Mouse (Mus musculus): ENCODE results near the gene Fgfr2.

The Fgfr2 gene

GRCm38 (mm10) chr7:132776338-132777111 lies 346.6 kb downstream of the Fgfr2 start:
- no peak for DNase-seq (ENCODE audit: low read depth, low spot score)

DNA sequence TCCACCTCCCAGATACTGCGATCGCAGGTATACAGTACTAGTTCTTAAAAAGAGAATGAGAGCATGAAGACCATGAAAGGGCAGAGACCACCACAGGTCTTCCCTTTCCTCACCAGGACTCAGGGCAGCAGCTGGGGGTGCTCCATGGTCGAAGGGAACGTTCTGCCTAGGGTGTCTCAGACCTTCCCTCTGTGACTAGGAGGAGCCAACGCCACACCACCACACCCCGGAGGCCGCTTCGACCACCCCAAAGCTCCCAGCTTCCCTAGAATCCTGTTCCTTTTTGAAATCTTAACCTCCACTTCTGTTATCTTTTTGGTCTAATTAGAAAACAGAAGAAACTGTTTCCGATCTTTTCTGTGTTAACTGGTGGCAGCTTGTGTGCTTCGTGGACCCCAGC lies 347.2 kb downstream of the Fgfr2 start:
- DNase-seq (ENCODE audit: low read depth, low spot score) = no peak

GRCm38 (mm10) chr7:132775333-132775732 lies 347.8 kb downstream of the Fgfr2 start:
- no peak for DNase-seq (ENCODE audit: low read depth, low spot score)

DNA sequence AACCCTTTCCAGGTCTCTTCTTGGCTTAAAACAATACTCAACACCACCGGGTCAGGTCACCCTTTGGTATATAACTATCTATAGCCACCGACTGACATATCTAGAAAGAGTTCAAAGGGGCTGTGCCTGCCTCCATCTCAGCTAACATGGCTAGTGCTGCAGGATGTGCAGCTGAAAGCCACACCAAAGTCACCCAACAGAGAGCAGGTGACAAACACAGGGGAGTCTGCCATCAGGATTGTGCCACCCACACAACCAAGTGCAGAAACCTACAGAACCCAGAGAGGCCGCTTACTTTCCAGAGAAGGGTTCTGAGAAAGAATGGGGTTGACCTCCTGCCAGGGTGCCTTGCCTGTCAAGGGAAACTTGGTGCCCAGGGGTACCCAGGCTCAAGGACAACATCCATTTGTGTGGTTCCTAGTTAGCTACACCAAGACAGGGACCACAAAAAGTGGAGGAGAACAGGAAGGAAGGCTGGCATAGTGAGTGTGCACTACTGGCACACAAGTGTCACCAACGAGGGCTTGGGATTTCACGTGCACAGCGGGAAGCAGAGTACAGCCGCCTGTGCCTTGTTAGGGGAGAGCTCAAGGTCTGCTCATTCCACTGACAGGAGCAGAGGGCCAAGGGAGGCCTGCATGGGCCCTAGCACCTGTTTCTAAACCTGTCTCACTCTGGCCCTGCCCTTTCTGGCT lies 350.0 kb downstream of the Fgfr2 start:
- DNase-seq (ENCODE audit: low read depth, low spot score) = peak; percentile 76

DNA sequence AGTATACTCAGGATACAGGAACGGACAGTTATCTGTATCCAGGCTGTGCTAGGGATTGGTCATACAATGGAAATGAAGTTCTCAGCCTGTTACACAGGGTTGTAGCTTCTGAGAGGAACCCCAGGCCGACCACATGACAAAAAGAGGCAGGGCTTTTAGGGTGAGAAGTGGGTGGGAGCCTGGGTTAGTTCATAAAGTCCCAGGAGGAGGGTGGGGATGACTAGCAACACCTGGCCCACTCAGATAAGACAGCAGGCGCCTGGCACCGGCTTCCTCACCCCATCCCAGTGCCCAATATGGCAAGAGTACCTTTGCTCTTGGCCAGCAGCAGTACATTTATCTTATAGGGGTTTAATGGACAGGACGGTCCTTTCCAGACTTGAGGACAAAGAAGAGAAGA lies 350.7 kb downstream of the Fgfr2 start:
- peak; percentile 51 for DNase-seq (ENCODE audit: low read depth, low spot score)

DNA sequence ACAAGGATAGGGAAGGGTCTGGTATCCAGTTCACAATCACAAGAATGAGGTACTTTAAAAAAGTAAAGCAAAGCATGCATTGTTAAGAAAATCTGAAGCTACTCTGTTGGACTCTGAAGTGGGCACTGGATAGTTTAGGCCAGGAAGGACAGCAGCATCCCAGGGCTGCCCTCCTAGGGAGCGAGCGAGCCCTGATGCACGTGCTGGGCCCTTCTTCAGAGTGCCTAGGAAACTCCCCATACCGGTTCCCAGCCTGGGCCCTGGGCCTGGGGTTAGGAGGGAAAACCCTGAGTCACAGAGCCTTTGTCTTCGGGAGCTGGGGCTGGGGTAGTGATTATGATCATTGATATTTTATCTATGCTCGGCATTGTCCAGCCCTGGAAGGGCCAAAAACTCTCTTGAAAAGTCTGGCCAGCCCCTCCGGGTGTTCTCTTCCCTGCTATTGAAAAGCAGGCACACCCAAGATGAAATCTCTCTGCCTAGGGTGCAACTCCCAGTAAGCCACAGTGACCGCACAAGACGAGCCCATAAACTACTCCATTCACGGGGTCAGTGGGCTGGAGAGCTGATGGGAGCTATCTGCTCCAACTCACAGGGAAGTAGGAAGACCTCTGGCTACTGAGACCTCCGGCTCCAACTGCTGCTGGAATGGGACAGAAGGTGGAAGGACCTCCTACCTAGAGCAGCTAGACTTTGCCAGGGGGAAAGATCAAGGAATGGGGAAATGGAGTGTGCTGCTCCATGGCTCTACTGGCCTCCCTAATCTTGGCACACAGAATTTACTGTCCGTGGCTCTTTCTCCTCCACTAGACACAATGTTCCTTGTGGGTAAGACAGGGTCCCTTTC lies 354.4 kb downstream of the Fgfr2 start:
- peak; percentile 27 for DNase-seq (ENCODE audit: low read depth, low spot score)

DNA sequence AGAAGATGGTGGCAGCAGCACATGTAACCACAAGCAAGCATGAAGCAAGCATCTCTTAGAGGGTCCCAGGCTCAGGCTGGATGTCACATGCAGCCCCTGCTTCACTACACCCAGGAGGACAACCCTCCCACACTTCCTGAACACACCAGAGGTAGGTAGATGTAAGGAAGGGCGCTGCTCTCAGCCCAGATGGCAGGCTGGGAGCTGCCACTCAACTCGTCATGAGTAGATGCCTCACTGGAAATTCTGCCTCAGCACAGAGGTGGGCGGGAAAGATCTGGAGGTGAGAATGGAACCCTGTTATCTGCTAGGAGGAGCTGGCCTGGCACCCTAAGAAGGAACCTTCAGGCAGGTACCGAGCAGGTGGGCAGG lies 355.2 kb downstream of the Fgfr2 start:
- peak; percentile 72 for DNase-seq (ENCODE audit: low read depth, low spot score)

DNA sequence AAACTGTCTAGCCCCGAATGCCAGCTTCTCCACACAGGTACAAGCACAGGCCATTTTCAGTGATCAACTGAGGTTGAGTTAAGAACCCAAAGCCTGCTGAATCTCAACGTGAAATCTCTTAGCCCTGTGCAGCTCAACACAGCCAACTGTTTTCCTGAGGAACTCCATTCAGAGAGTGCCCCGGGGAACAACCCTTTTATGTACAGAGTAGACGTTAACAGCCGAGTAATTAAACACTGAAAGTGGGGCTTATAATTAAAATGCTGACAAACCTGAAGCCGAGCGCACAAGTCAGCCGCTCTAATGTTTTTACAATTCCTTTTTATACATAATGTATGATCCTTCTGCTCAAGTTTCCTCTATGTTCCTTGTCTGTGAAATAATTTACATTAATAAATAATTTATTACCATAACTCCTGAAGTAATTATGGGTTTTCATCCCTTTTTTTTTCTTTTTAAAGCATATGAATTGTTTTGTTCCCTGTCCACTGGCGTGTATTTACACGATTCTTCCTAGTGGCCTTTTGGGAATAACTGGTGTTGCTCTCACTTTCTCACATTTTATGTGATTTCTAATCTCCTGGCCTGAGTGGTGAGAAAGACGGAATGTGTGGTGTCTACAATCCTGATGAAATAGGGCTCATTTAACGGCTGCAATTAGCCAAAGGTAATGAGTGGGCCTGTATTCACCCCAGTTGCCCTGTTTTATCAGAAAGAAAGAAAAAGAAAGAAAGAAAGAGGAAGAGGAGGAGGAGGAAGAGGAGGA lies 355.7 kb downstream of the Fgfr2 start:
- no peak for DNase-seq (ENCODE audit: low read depth, low spot score)

- peak; percentile 52 for DNase-seq (ENCODE audit: low read depth, low spot score)
Measured at GRCm38 (mm10) chr7:132766235-132766871, 356.8 kb downstream of the Fgfr2 start.

GRCm38 (mm10) chr7:132765629-132766186 lies 357.4 kb downstream of the Fgfr2 start:
- peak; percentile 31 for DNase-seq (ENCODE audit: low read depth, low spot score)

- peak; percentile 71 for DNase-seq (ENCODE audit: low read depth, low spot score)
Measured at GRCm38 (mm10) chr7:132764896-132765491, 358.2 kb downstream of the Fgfr2 start.

DNA sequence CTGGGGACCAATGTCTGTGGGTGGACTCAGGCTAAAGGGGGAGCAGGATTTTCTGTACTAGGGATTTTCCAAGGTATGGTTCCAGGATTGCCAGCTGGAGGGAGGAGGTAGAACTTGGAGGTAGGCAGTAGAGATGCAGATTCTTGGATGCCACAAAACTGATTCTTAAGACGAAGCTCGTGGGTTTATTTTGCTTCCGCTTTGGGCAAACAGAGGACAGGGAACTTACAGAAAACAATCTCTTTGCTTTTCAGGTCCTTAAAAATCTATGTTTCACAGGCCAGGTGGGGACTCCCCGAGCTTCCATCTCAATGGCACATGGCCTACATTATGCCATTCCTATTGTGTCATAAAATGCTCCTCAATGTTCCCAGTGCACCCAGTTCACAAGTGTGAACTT lies 358.8 kb downstream of the Fgfr2 start:
- peak; percentile 31 for DNase-seq (ENCODE audit: low read depth, low spot score)

- DNase-seq (ENCODE audit: low read depth, low spot score) = peak; percentile 23
Measured at GRCm38 (mm10) chr7:132763911-132764310, 359.2 kb downstream of the Fgfr2 start.

DNA sequence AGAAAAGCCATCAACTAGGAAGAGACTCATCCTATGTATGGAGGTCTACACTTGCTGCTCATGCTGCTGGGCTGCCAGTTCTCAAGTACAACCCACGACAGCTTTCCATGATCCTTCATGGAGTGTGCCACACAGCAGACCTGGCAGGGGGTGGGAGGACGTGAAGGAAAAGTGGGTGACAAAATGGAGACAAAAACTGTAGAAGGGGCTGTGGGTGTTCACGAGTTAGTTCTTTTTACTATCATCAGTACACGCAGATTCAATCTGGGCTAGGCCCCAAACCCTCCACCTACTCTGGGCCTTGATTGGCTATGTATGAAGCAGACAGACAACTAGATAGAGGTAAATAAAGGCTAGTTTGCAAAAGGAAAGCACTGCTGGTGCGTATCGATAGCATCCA lies 359.8 kb downstream of the Fgfr2 start:
- DNase-seq (ENCODE audit: low read depth, low spot score) = no peak

DNA sequence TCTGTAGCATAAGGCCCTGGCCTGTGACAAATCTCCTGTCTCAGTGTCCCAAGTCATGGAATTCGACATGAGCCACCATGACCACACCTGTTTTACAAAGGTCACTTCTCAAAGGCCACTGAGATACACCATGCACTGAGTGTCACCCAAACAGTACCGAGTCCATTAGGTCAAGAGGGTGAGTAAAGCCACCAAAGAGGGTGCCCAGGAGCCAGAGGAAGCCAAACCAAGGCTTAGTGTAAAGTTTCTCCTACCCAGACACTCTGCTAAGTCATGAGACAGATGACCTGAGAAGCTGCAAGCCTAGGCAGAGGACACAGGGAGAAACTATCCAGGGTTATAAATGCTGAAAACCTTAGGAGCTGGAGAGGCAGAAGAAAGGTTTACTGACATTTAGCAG lies 361.7 kb downstream of the Fgfr2 start:
- no peak for DNase-seq (ENCODE audit: low read depth, low spot score)

- no peak for DNase-seq (ENCODE audit: low read depth, low spot score)
Measured at GRCm38 (mm10) chr7:132760589-132761180, 362.5 kb downstream of the Fgfr2 start.

GRCm38 (mm10) chr7:132759926-132760325 lies 363.2 kb downstream of the Fgfr2 start:
- no peak for DNase-seq (ENCODE audit: low read depth, low spot score)

- no peak for DNase-seq (ENCODE audit: low read depth, low spot score)
Measured at GRCm38 (mm10) chr7:132759405-132759891, 363.7 kb downstream of the Fgfr2 start.

- no peak for DNase-seq (ENCODE audit: low read depth, low spot score)
Measured at GRCm38 (mm10) chr7:132758875-132759274, 364.3 kb downstream of the Fgfr2 start.

DNA sequence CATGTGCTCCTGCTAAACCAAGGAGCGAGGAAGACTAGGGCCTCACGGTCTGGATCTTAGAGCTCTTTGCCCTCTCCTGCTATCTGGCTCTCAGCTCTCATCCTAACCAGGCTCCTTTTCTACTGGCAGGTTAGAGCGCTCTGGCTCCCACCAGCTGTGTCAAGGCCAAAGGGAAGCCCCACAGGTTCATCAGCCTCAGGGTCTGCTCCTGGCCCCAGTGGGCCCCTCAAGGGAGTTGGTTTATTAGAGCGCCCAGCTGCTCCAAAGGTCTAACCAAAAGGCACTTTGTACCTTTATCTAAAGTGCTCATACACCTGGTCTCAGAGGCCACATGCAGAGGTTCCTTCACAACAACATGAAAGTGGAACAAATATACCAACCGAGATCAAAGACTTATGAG lies 366.8 kb downstream of the Fgfr2 start:
- no peak for DNase-seq (ENCODE audit: low read depth, low spot score)

Data from CD4-positive, CD25-positive, alpha-beta regulatory T cell, adult 2 months (primary cell).